Mouse (Mus musculus): ENCODE results near the gene Calcoco1. TPM values are rescaled to one million over a fixed set of nuclear protein-coding genes. Genes with fewer than 3 reads are reported as not detected.

The Calcoco1 gene
- polyA plus RNA-seq, 1 experiment from 2014 or later: 31.1 TPM

- ATAC-seq (replicated peaks; ENCODE audit: low FRiP score): no peak
- 7% methylated on average over 9 of the region's 9 CpGs for WGBS
- Histone ChIP-seq H3K4me3 (ENCODE audit: low read depth, low read length) (no peak overlapping the region), H3K4me1 (replicated peaks; ENCODE audit: control insufficient read depth, insufficient read depth, low read length) (peaks cover 32% of the 10 kb centered on the region), H3K9me3 (ENCODE audit: control insufficient read depth, low read length) (no peaks in the 10 kb centered on the region), H3K27ac (ENCODE audit: low read depth, low read length) (no peak overlapping the region), H3K9ac (ENCODE audit: low read length) (peak overlapping the region; percentile 49; the same call in 1 of the 2 replicates), H3K4me2 (ENCODE audit: low read depth, low read length, severe bottlenecking) (no peak overlapping the region), H3K36me3 (ENCODE audit: control insufficient read depth, insufficient read depth, low read length) (no peaks in the 10 kb centered on the region), H3K27me3 (ENCODE audit: control insufficient read depth, insufficient read depth, low read length) (peaks cover 67% of the 10 kb centered on the region)
- no peak for DNase-seq (ENCODE audit: low spot score)
Measured at GRCm38 (mm10) chr15:102744831-102745230, 22.9 kb upstream of the Calcoco1 start.

GRCm38 (mm10) chr15:102744416-102744815 is 22.4 kb upstream of the Calcoco1 start:
- ATAC-seq (replicated peaks; ENCODE audit: low FRiP score) (no peak), DNase-seq (ENCODE audit: low spot score) (peak; percentile 63)
- H3K27ac ChIP-seq (ENCODE audit: low read depth, low read length): peak overlapping the region; percentile 44; the same call in 1 of the 2 replicates
- no peak overlapping the region for H3K4me3 ChIP-seq (ENCODE audit: low read depth, low read length)
- no peaks in the 10 kb centered on the region for H3K36me3 ChIP-seq (ENCODE audit: control insufficient read depth, insufficient read depth, low read length)
- no peaks in the 10 kb centered on the region for H3K9me3 ChIP-seq (ENCODE audit: control insufficient read depth, low read length)
- 5% methylated on average over 7 of the region's 7 CpGs for WGBS
- peaks cover 32% of the 10 kb centered on the region for H3K4me1 ChIP-seq (replicated peaks; ENCODE audit: control insufficient read depth, insufficient read depth, low read length)
- H3K9ac ChIP-seq (ENCODE audit: low read length): peak overlapping the region; percentile 49
- H3K4me2 ChIP-seq (ENCODE audit: low read depth, low read length, severe bottlenecking): no peak overlapping the region; the same call in 1 of the 2 replicates
- peaks cover 68% of the 10 kb centered on the region for H3K27me3 ChIP-seq (ENCODE audit: control insufficient read depth, insufficient read depth, low read length)

GRCm38 (mm10) chr15:102743996-102744395 is 22.0 kb upstream of the Calcoco1 start:
- Histone ChIP-seq H3K4me3 (ENCODE audit: low read depth, low read length) (no peak overlapping the region), H3K36me3 (ENCODE audit: control insufficient read depth, insufficient read depth, low read length) (no peaks in the 10 kb centered on the region), H3K9ac (ENCODE audit: low read length) (peak overlapping the region; percentile 49), H3K4me2 (ENCODE audit: low read depth, low read length, severe bottlenecking) (peak overlapping the region; percentile 35), H3K4me1 (replicated peaks; ENCODE audit: control insufficient read depth, insufficient read depth, low read length) (peaks cover 32% of the 10 kb centered on the region), H3K9me3 (ENCODE audit: control insufficient read depth, low read length) (no peaks in the 10 kb centered on the region), H3K27ac (ENCODE audit: low read depth, low read length) (peak overlapping the region; percentile 44), H3K27me3 (ENCODE audit: control insufficient read depth, insufficient read depth, low read length) (peaks cover 67% of the 10 kb centered on the region)
- DNase-seq (ENCODE audit: low spot score): peak; percentile 84
- peak; percentile 69 for ATAC-seq (replicated peaks; ENCODE audit: low FRiP score)
- 0% methylated on average over 14 of the region's 14 CpGs for WGBS

GRCm38 (mm10) chr15:102743196-102743595 is 21.2 kb upstream of the Calcoco1 start:
- H3K36me3 ChIP-seq (ENCODE audit: control insufficient read depth, insufficient read depth, low read length): no peaks in the 10 kb centered on the region
- no peak overlapping the region; the same call in 1 of the 2 replicates for H3K27ac ChIP-seq (ENCODE audit: low read depth, low read length)
- H3K9ac ChIP-seq (ENCODE audit: low read length): no peak overlapping the region
- H3K9me3 ChIP-seq (ENCODE audit: control insufficient read depth, low read length): no peaks in the 10 kb centered on the region
- H3K27me3 ChIP-seq (ENCODE audit: control insufficient read depth, insufficient read depth, low read length): peaks cover 59% of the 10 kb centered on the region
- DNase-seq (ENCODE audit: low spot score) (peak; percentile 63), ATAC-seq (replicated peaks; ENCODE audit: low FRiP score) (no peak)
- 22% methylated on average over 8 of the region's 8 CpGs for WGBS
- H3K4me1 ChIP-seq (replicated peaks; ENCODE audit: control insufficient read depth, insufficient read depth, low read length): peaks cover 32% of the 10 kb centered on the region
- no peak overlapping the region for H3K4me3 ChIP-seq (ENCODE audit: low read depth, low read length)
- H3K4me2 ChIP-seq (ENCODE audit: low read depth, low read length, severe bottlenecking): no peak overlapping the region

- Histone ChIP-seq H3K27me3 (ENCODE audit: control insufficient read depth, insufficient read depth, low read length) (peaks cover 55% of the 10 kb centered on the region), H3K9me3 (ENCODE audit: control insufficient read depth, low read length) (no peaks in the 10 kb centered on the region), H3K36me3 (ENCODE audit: control insufficient read depth, insufficient read depth, low read length) (no peaks in the 10 kb centered on the region), H3K4me2 (ENCODE audit: low read depth, low read length, severe bottlenecking) (no peak overlapping the region), H3K4me3 (ENCODE audit: low read depth, low read length) (no peak overlapping the region), H3K4me1 (replicated peaks; ENCODE audit: control insufficient read depth, insufficient read depth, low read length) (peaks cover 32% of the 10 kb centered on the region), H3K9ac (ENCODE audit: low read length) (no peak overlapping the region), H3K27ac (ENCODE audit: low read depth, low read length) (no peak overlapping the region)
- DNase-seq (ENCODE audit: low spot score) (peak; percentile 96), ATAC-seq (replicated peaks; ENCODE audit: low FRiP score) (peak; percentile 59)
- WGBS: 0% methylated on average over 10 of the region's 10 CpGs
Measured at GRCm38 (mm10) chr15:102742589-102742988, 20.6 kb upstream of the Calcoco1 start.

- H3K4me2 ChIP-seq (ENCODE audit: low read depth, low read length, severe bottlenecking): no peak overlapping the region
- ATAC-seq (replicated peaks; ENCODE audit: low FRiP score): no peak
- no peak overlapping the region for H3K4me3 ChIP-seq (ENCODE audit: low read depth, low read length)
Measured at GRCm38 (mm10) chr15:102739520-102740297, 17.7 kb upstream of the Calcoco1 start.

GRCm38 (mm10) chr15:102738434-102738833 is 16.5 kb upstream of the Calcoco1 start:
- Histone ChIP-seq H3K4me3 (ENCODE audit: low read depth, low read length) (no peak overlapping the region), H3K9ac (ENCODE audit: low read length) (no peak overlapping the region), H3K36me3 (ENCODE audit: control insufficient read depth, insufficient read depth, low read length) (no peaks in the 10 kb centered on the region), H3K9me3 (ENCODE audit: control insufficient read depth, low read length) (no peaks in the 10 kb centered on the region), H3K4me2 (ENCODE audit: low read depth, low read length, severe bottlenecking) (no peak overlapping the region), H3K4me1 (replicated peaks; ENCODE audit: control insufficient read depth, insufficient read depth, low read length) (peaks cover 10% of the 10 kb centered on the region; the same call in 1 of the 2 replicates), H3K27ac (ENCODE audit: low read depth, low read length) (no peak overlapping the region), H3K27me3 (ENCODE audit: control insufficient read depth, insufficient read depth, low read length) (peaks cover 37% of the 10 kb centered on the region)
- no peak for ATAC-seq (replicated peaks; ENCODE audit: low FRiP score)
- 64% methylated on average over 2 of the region's 2 CpGs for WGBS
- no peak for DNase-seq (ENCODE audit: low spot score)

More at GRCm38 (mm10) chr15:102739520-102740297, 17.7 kb upstream of the Calcoco1 start:
- peak; percentile 80 for DNase-seq (ENCODE audit: low spot score)
- Histone ChIP-seq H3K27me3 (ENCODE audit: control insufficient read depth, insufficient read depth, low read length) (peaks cover 45% of the 10 kb centered on the region), H3K9me3 (ENCODE audit: control insufficient read depth, low read length) (no peaks in the 10 kb centered on the region), H3K4me1 (replicated peaks; ENCODE audit: control insufficient read depth, insufficient read depth, low read length) (peaks cover 22% of the 10 kb centered on the region), H3K27ac (ENCODE audit: low read depth, low read length) (no peak overlapping the region), H3K9ac (ENCODE audit: low read length) (no peak overlapping the region), H3K36me3 (ENCODE audit: control insufficient read depth, insufficient read depth, low read length) (no peaks in the 10 kb centered on the region)
- 35% methylated on average over 15 of the region's 15 CpGs for WGBS

- Histone ChIP-seq H3K4me1 (replicated peaks; ENCODE audit: control insufficient read depth, insufficient read depth, low read length) (0 out of 2 replicates have a peak, but pooled peaks cover 6% of the 10 kb centered on the region), H3K27me3 (ENCODE audit: control insufficient read depth, insufficient read depth, low read length) (peaks cover 31% of the 10 kb centered on the region), H3K27ac (ENCODE audit: low read depth, low read length) (no peak overlapping the region), H3K9me3 (ENCODE audit: control insufficient read depth, low read length) (no peaks in the 10 kb centered on the region), H3K4me2 (ENCODE audit: low read depth, low read length, severe bottlenecking) (no peak overlapping the region), H3K4me3 (ENCODE audit: low read depth, low read length) (no peak overlapping the region), H3K36me3 (ENCODE audit: control insufficient read depth, insufficient read depth, low read length) (no peaks in the 10 kb centered on the region), H3K9ac (ENCODE audit: low read length) (no peak overlapping the region)
- 87% methylated on average over 19 of the region's 19 CpGs for WGBS
- DNase-seq (ENCODE audit: low spot score): no peak
- no peak for ATAC-seq (replicated peaks; ENCODE audit: low FRiP score)
Measured at GRCm38 (mm10) chr15:102737092-102737491, 15.1 kb upstream of the Calcoco1 start.
